Mouse (Mus musculus): ENCODE measurements at regions not wholly inside any gene's neighbourhood (a gene's known extent, or its start where the extent isn't known, plus 50 kb on each side); places are given as distances from the start of the nearest gene placed in this dataset.

- TF ChIP-seq CTCF (IDR thresholded peaks at IDR 0.05; ENCODE audit: low read depth) (no peak), EP300 (IDR thresholded peaks at IDR 0.05; ENCODE audit: low read depth) (no peak)
Observed at GRCm38 (mm10) chr16:49533498-49533998, 165.5 kb upstream of the Ift57 start.

All from liver, postnatal 0 days (tissue).